Mouse (Mus musculus) megakaryocyte, embryonic 14.5 days (primary cell): ENCODE measurements around the gene Tomm40l.

ENCODE experiments used
- FLI1 ChIP-seq: IDR thresholded peaks from 2 replicates; pipeline ENCODE4 v1.6.1; 2012; ENCODE audit warnings: low read length, inconsistent platforms, mixed read lengths
- GATA1 ChIP-seq: IDR thresholded peaks from 3 replicates; pipeline ENCODE4 v1.6.1; 2012; ENCODE audit warnings: mixed read lengths, low read length, inconsistent platforms, borderline replicate concordance

- TF ChIP-seq GATA1 (no peak), FLI1 (no peak)
Observed at GRCm38 (mm10) chr1:171168906-171169305, 53.4 kb downstream of the Tomm40l start.
